Mouse (Mus musculus) cerebellum, adult 2 months (tissue): Measurements from ENCODE around the gene Sytl3. TPM values are rescaled to one million over a fixed set of nuclear protein-coding genes. Genes with fewer than 3 reads are reported as not detected.
"Not testable (repeated sequence)": the region's sequence is repeated elsewhere in the genome, so short reads cannot be mapped to it uniquely, and the experiment has no call there.

ENCODE experiments used
- DNase-seq, 2 experiments: peaks; one replicate each; pipeline ENCODE4 v3.0.0; 2021
- H3K27ac ChIP-seq: fragments of 200-500 bp; 2 replicates; pipeline ENCODE4 v1.5.1; 2012; ENCODE audit warnings: low read length, control low read depth, inconsistent platforms; ENCODE audit not compliant: insufficient read depth
- H3K27me3 ChIP-seq: fragments of 200-500 bp; 2 replicates; pipeline ENCODE4 v1.6.1; 2012; ENCODE audit warnings: inconsistent platforms, mild to moderate bottlenecking, low read length, moderate library complexity; ENCODE audit not compliant: control insufficient read depth, insufficient read depth
- H3K4me1 ChIP-seq: fragments of 200-500 bp; 2 replicates; pipeline ENCODE4 v1.6.1; 2011; ENCODE audit warnings: low read length; ENCODE audit not compliant: control insufficient read depth, insufficient read depth
- H3K4me3 ChIP-seq: fragments of 200-500 bp; replicated peaks from 2 replicates; pipeline ENCODE3; 2011; ENCODE audit warnings: mild to moderate bottlenecking, low read depth, low read length, control low read depth; ENCODE audit not compliant: insufficient read depth
- WGBS: fragments of 180-500 bp; shearing (Covaris S2); methylation state at CpG from one replicate; pipeline ENCODE4 v1.1.7; 2018; 5-methylcytosine and 5-hydroxymethylcytosine counted together
- polyA plus RNA-seq: library from polyadenylated mRNA; depleted of rRNA; stranded (reverse); fragments of >200 nt; gene quantifications from 2 replicates; pipeline ENCODE4 v1.2.3, GENCODE M21; 2012; rRNA removed

Gene Sytl3
- 0.21 and 0.41 TPM in 2 replicates for polyA plus RNA-seq

DNA sequence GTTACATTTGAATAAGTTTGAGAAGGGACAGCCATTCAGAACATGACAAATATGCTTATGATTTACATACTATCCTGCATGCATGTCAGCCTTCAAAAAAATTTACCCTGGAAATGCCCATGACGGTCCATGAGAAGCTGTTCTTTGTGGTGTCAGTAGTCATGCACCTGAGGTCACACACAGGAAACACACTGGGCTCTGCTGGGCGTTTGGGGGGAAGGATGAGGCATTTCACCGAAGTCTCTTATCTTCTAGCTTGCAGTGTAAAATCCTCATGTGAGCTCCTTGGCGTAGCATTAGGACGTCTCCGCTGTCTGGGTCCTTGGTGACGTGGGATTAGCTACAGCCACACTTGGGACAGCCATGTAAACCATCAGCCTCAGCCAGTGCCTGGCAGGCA lies at the start of gene Sytl3:
TSS of gene Sytl3 (plus strand) at position 293 of the 400 bp plus-strand sequence.
- H3K4me3 ChIP-seq, H3K4me1 ChIP-seq, H3K27me3 ChIP-seq, H3K27ac ChIP-seq: not testable (repeated sequence)
- 83% methylated on average over 6 of the region's 7 CpGs for WGBS
- peak in 1 of 2 experiments; percentile 7 for DNase-seq

DNA sequence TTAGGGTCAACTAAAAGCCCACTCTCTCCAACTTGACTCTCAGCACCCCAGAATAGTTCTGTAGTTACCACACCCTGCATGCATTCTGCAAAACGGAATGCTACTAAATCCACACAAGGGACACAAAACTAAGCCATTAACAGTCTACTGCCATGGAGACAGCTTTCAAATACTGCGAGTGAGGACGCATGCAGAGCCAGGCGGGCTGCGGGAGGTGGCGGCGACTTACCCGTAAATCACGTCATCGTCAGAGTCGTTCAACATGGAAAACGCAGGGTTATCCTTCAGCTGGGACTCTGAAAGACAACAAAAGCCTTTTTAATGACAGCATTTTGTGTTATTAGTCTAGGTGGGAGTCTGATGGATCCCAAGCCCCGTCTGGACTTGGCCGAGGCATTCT lies 45.4 kb upstream of the Sytl3 start:
- H3K4me3 ChIP-seq, H3K27ac ChIP-seq, H3K4me1 ChIP-seq, H3K27me3 ChIP-seq, DNase-seq: not testable (repeated sequence)
- 91% methylated on average over 11 of the region's 14 CpGs for WGBS

DNA sequence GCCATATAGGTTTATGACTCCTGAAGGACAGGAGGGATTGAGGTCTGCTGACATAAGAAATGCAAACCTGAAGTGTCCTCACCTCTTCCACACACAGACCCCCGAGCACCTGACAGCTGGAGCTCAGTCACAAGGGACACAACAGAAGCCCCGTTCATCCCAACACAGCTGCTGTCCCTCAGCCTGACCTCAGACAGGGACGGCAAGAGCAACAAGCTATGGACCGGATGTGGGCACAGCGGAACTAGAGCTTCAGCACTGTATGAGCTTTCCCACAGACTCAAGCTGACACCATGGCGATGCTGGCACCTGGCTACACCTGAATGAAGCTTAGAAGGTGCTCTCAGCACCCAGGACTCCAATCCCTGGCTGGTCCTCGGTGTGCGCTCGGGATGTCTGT lies 44.6 kb upstream of the Sytl3 start:
- not testable (repeated sequence) for H3K27me3 ChIP-seq, H3K27ac ChIP-seq, H3K4me1 ChIP-seq, DNase-seq, H3K4me3 ChIP-seq
- WGBS: 61% methylated on average over 6 of the region's 9 CpGs

DNA sequence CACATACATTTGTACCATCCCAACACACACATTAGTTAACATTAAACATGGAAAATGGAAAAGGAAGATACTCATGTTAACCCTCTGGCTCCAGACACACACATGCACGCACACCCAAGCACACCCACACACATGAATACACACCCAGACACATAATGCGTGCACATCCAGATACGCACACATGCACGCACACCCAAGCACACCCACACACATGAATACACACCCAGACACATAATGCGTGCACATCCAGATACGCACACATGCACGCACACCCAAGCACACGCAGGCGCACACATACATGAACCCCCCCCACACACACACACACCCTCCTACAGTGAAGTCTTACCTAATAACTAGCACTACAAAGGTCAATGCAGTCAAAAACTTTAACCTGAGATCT lies 42.2 kb upstream of the Sytl3 start:
- H3K4me3 ChIP-seq, H3K4me1 ChIP-seq, DNase-seq, H3K27ac ChIP-seq, H3K27me3 ChIP-seq: not testable (repeated sequence)
- 96% methylated on average over 9 of the region's 9 CpGs for WGBS

DNA sequence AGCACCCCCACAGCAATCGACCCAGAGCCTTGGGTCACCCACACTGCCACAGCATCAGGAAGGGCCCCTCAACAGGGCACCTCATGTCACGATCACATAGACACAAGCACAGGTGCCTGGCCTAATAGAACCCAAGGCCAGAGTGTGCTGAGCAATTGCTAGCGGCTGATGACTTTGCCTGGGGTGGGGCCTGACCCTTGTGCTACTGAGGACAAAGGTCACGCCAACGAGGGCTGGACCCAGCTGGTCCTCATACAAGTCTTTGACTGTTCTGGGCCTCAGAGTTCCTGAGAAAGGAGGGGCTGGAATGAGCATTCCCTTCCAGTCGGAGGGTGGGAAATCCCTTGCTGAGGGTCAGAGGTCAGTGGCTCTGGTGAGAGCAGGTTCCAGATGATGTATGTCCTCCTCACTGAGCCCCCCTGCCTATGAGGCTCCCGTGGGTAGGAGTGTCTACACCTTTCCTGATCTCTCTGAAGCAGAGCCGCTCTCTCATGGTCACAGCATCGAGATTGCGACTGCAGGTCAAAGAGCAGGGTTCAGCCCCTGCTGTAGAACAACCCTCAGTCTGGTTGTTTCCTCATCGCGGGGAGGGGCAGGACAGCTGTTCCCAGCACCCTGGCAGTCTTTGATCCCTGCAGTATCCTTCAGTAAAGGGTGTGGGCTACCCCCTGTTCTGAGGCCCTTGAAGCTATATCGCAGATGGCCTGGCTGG lies 41.0 kb upstream of the Sytl3 start:
- not testable (repeated sequence) for H3K27me3 ChIP-seq, H3K4me3 ChIP-seq, DNase-seq, H3K27ac ChIP-seq, H3K4me1 ChIP-seq
- 73% methylated on average over 8 of the region's 13 CpGs for WGBS

DNA sequence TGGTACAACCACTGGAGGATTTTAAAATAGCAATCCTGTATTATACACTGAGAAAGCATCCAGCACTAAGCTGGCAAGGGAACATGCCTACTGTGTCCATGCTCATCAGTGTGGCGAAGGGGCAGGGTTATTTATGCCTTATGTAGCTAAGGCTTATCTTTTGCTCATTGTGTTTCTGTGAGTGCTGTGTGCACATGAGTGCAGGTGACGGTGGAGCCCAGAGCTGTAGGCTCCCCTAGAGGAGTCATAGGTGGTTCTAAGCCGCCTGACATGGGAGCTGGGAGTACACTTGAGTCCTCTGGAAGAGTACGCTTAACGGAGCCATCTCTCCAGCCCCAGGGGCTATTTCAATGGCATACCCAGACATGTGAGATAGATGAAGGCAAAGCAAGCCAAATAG lies 39.6 kb upstream of the Sytl3 start:
- WGBS: 51% methylated on average over 5 of the region's 5 CpGs

DNA sequence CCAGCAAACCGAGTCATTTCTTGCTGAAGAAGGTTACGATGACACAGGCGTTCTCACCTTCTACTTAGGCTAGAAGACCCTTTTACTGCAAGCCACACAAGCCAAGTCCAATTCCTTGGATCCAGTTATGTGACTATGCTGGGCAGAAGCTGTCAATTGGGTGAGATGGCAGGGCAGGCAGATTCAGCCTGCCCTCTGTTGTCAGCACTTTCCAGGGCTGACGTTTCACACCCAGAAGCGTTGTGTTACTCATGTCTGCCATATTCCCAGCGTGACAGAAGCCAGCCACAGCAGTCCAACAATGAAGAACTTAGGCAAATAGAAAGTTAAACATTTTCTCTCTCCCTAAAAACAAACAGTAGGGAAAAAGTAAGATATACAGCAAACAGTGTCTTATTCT lies 38.9 kb upstream of the Sytl3 start:
- Histone ChIP-seq H3K4me3 (peak overlapping the region; percentile 42), H3K27ac (peak overlapping the region; percentile 91)
- 22% methylated on average over 6 of the region's 6 CpGs for WGBS
- not testable (repeated sequence) for H3K27me3 ChIP-seq, H3K4me1 ChIP-seq
- peak; percentile 39 to 42 for DNase-seq

More for the DNA sequence above, 39.6 kb upstream of the Sytl3 start:
- peak; percentile 39 to 43 for DNase-seq
- H3K27me3 ChIP-seq, H3K27ac ChIP-seq, H3K4me1 ChIP-seq, H3K4me3 ChIP-seq: not testable (repeated sequence)

DNA sequence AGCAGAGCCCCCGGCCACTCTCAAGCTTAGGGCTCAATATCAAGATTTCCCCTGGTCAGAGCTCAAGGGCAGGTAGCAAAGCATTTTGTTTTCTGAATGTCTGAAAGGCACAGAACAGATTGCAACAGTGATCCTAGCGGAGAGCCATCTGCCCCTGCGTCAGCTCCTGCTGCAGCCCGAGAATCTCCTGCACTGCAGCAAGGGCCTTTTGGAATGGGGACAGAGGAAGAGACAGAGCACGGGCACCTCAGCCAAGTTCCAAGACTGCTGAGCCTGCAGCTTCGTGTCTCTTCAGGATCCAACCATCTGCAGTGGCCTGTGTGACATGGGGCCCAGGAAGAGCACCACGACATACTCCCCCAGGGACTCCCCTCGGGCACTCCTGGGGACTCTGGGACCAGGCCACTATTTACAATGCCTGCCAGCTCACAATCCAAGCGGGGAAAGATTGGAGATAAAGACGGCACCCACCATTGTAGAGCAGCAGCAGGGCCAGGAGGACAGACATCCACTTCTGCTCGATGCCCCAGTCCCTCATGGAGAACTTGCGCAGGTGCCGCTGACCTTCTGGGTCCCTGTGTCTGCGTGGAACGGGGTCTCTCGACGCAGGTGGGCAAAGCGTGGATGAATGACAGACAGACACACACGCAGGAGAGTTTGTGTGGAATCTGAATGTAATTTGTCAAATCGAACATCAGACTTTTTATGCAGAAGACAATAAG lies 38.0 kb upstream of the Sytl3 start:
- not testable (repeated sequence) for H3K4me1 ChIP-seq, H3K27me3 ChIP-seq, H3K4me3 ChIP-seq
- peak overlapping the region; percentile 33 for H3K27ac ChIP-seq
- peak; percentile 63 to 77 for DNase-seq
- 41% methylated on average over 18 of the region's 20 CpGs for WGBS

DNA sequence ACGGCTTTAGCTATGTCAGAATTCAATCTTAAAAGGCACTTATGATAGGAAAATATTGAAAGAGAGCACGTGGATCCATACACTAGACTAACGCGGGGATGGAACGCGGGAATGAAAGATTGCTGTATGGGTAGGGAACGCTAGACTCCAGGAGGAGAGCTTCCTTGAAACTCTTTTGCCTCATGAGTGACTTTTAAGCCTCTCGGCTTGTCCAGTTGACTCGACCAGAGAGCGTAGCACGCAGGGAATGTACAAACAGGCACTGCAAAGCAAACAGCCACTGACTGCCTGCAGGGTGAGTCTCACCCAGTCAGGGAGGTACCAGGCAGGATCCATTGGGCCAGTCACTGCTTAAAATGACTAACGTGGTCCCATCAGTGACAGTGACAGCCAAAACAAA lies 36.9 kb upstream of the Sytl3 start:
- H3K27me3 ChIP-seq, H3K4me1 ChIP-seq, H3K4me3 ChIP-seq, DNase-seq, H3K27ac ChIP-seq: not testable (repeated sequence)
- WGBS: 91% methylated on average over 11 of the region's 12 CpGs

DNA sequence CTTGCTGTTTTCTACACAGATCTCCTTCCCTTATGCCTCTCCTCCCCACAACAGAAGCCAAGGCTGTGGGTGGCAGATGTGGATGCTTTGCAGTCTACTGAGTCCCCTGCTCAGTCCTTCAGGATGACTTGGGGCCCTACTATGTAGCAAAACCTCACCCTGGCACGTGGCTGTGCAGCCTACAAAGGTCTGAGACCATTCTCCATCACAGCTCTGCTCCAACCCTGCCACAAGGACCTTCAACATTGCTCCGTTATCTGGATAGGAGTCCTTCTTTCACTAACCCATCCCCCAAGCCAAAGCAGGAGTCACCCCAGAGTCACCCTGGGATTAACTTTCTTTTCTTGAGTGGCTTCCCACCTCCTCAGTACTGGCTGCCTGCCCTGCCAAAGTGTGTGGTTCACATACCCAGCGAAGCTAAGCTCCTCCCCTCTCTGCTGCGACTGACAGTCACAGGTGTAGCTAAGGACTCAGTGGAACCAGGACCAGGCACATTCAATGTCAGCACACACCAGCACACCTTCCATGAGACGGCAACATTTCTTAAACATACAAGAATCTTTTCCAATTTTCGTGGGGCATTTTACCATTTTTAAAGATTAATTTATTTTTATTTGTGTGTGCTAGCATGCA lies 33.9 kb upstream of the Sytl3 start:
- not testable (repeated sequence) for H3K4me1 ChIP-seq, H3K27ac ChIP-seq, H3K27me3 ChIP-seq, H3K4me3 ChIP-seq, DNase-seq
- WGBS: 69% methylated on average over 1 of the region's 6 CpGs

DNA sequence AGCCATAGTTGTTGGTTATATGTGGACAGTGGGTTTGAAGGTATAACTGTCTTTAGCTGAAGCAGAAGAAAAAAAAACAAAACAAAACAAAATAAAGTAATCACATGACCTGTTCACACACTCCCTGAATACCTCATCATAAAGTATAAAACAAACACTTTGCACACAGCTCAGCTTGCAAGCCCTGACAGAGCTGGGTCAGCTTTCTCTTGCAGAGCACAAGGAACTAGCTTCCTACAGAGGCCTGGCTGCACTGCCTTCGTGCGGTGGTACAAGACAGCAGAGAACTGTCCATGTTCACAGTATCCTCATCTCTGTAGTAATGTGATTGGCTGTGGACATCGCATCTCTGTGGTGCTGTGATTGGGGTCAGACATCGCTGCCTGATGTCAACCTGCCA lies 28.5 kb upstream of the Sytl3 start:
- not testable (repeated sequence) for H3K27me3 ChIP-seq, H3K27ac ChIP-seq, H3K4me1 ChIP-seq, DNase-seq, H3K4me3 ChIP-seq
- 85% methylated on average over 4 of the region's 4 CpGs for WGBS

DNA sequence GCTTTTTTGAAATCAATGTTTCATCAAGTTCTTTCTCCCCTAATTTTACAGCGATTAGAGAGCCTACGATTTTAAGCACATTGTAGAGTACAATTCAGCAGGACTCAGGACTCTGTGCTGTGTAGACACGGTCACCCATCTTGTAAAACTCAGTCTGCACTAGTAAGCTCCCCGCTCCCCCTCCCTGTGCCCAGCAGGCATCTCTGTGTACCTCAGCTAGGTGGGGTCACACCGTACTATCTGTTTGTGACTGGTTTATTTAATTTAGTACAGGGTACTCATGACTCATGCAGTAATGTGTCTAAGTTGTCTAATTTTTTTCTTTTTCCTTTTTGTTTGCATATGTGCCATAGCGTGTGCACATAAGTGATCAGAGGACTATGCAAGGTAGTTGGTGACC lies 26.0 kb upstream of the Sytl3 start:
- not testable (repeated sequence) for H3K4me1 ChIP-seq, H3K27me3 ChIP-seq, H3K27ac ChIP-seq, H3K4me3 ChIP-seq, DNase-seq
- WGBS: 92% methylated on average over 6 of the region's 6 CpGs
